Mouse (Mus musculus) B cell, adult 2 months (primary cell): ENCODE results near the gene Zdhhc16.

Experiments
- DNase-seq, 2 experiments: peaks; one replicate each; pipeline ENCODE4 v3.0.0; 2022

Gene Zdhhc16

DNA sequence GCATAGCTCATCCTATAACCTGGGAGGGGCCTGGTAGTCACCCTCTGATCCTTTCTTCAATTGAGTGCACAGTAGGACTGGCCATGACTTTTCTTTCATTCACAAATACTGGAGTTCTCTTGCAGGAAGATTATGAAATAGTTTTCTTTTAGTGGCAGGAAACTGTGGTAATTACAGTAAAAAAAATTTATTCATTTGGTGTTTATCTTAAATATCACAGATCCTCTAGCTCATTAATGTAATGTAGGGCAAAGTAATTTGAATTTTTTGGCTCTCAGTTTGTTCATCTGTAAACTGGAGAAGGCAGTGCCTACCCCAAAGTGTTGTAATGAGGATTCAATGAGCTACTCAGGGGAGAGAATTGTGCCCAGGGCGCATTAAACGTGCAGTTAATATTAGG lies 59.7 kb downstream of the Zdhhc16 start:
- no peak for DNase-seq

DNA sequence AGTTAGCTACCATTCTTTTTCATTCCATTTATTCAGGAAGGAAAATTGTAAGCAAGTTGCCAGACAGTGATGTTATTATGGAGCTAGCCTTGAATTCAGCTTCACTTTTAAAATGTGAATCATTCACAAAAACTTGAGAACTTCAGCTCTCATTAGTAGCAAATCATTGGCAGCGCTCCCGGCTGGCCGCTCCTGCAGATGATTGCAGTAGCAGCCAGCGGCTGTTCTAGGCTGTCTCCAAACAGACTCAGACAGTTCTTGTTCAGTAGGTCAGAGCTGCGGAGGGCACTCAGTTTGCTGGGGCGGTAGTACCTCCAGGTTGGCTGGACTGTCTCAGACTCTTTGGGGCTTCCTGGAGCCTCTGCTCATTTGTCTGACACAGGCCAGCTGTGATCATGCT lies 60.2 kb downstream of the Zdhhc16 start:
- no peak for DNase-seq
